Mouse (Mus musculus): Measurements from ENCODE around the gene Tmem178. TPM values are rescaled to one million over a fixed set of nuclear protein-coding genes. Genes with fewer than 3 reads are reported as not detected.
A peak's percentile ranks its signal among the peaks of the same experiment; 100 is the strongest.

The Tmem178 gene
- polyA plus RNA-seq, 1 experiment = not detected

DNA sequence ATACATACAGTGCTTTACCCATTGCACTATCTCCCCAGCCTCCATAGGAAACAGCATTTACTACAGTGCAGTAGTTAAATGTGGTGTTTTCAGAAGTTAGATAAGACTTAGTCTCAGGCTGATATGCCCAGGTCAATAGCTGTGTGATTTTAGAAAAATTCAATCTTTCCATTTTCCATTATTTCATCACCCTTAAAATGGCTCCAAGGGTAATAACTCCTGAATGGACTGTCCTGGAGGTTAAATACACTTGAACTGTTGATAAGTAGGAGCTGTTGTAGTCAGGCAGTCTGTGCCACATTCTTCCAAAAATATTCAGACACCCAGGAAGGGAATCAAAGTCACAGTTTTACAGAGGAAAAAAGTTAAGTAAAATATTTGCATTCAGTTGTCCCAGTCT lies 25.2 kb upstream of the Tmem178 start:
- no peak overlapping the region for H3K4me3 ChIP-seq (ENCODE audit: insufficient read depth, low read length)
- H3K27ac ChIP-seq (ENCODE audit: insufficient read depth, low read depth, low read length) = no peak overlapping the region
- no peak for TF ChIP-seq CTCF (IDR thresholded peaks at IDR 0.05; ENCODE audit: low read depth, low read length)
- no peak for TF ChIP-seq POLR2A (IDR thresholded peaks at IDR 0.05; ENCODE audit: borderline replicate concordance, low read depth, low read length)
- no peaks in the 10 kb centered on the region for H3K4me1 ChIP-seq (ENCODE audit: control insufficient read depth, insufficient read depth, low read length)

DNA sequence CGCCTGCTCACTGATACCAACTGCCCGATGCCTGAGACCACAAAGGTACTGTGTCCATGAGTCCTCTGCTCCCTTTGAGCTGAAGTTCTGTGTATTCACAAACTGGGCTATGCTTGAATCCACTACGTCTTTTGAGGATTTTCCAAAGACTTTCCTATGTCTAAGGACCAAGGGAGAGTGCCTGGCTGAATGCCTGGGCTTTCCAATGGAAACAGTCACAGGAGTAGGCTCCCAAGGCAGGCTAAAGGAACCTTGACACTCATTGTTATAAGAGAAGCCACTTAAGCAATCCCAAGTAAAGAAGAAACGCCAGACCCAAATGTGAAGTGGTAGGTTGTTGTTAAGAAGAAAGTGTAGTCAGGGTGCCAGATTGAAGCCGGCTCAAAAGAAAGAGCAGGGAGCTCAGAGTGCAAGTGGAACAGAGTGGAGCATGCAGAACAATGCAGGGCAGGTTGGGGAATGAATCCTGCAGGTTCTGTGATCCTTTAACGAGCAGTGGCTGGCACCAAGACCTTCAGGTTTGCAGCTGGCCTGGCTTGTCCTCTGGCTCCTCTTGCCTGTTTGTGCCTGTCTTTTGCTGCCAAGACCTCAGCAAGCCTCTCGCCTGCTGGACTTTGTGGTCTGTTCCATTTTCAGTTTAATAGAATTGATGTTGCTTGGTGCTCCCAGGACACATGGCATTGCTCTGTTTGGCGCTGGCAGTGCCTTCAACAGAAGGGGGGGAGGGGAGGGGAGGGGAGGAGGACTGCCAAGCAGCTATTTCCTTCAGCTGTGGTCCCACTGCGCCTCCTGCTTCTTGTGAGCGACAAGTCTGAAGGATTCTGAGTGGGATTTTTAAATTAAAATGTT lies 22.9 kb upstream of the Tmem178 start:
- Histone ChIP-seq H3K4me1 (ENCODE audit: control insufficient read depth, insufficient read depth, low read length) (0 out of 2 replicates have a peak, but pooled peaks cover 2% of the 10 kb centered on the region), H3K27ac (ENCODE audit: insufficient read depth, low read depth, low read length) (no peak overlapping the region), H3K4me3 (ENCODE audit: insufficient read depth, low read length) (no peak overlapping the region)
- TF ChIP-seq CTCF (IDR thresholded peaks at IDR 0.05; ENCODE audit: low read depth, low read length) (no peak), POLR2A (IDR thresholded peaks at IDR 0.05; ENCODE audit: borderline replicate concordance, low read depth, low read length) (no peak)

DNA sequence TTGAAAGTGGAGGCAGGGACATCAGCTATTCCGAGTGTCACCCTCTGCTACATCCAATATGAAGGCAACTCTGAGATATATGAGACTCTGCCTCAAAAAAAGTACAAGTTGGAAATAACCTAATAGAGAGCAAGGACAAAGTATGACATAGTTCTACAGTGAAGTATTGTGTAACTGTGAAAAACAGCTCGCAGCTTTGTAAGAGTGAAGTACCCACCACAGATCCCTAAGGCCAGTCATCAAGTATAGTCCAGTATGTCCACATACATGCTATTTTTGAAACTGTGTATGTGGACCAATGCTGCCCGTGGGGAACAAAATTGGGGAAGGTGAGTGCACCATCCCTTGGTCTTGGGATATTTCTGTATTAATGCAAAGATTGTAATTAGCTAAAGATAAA lies 18.9 kb upstream of the Tmem178 start:
- Histone ChIP-seq H3K4me1 (ENCODE audit: control insufficient read depth, insufficient read depth, low read length) (0 out of 2 replicates have a peak, but pooled peaks cover 2% of the 10 kb centered on the region), H3K27ac (ENCODE audit: insufficient read depth, low read depth, low read length) (no peak overlapping the region), H3K4me3 (ENCODE audit: insufficient read depth, low read length) (no peak overlapping the region)
- TF ChIP-seq POLR2A (IDR thresholded peaks at IDR 0.05; ENCODE audit: borderline replicate concordance, low read depth, low read length) = no peak

DNA sequence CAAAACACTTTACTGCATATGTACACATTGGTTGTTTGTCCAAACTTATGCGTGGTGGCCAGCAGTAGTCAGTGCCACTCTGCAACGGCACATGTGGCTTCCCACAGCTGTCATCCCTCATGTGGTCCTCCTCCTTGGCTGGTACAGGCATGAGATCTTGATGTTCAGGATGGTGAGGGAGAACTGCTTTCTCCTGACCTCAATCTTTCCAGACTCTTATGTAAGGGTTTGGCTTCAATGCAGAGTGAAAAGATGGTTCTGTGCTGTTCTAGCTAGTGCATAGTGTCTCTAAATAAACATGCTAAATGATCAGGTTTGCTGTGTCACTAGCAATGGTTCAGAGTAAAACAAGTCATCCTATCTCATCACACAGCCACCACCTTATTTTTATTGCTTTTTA lies 17.3 kb upstream of the Tmem178 start:
- Histone ChIP-seq H3K4me3 (ENCODE audit: insufficient read depth, low read length) (no peak overlapping the region), H3K27ac (ENCODE audit: insufficient read depth, low read depth, low read length) (no peak overlapping the region), H3K4me1 (ENCODE audit: control insufficient read depth, insufficient read depth, low read length) (peaks cover 5% of the 10 kb centered on the region; the same call in 1 of the 2 replicates)
- TF ChIP-seq POLR2A (IDR thresholded peaks at IDR 0.05; ENCODE audit: borderline replicate concordance, low read depth, low read length) (no peak), CTCF (IDR thresholded peaks at IDR 0.05; ENCODE audit: low read depth, low read length) (no peak)

DNA sequence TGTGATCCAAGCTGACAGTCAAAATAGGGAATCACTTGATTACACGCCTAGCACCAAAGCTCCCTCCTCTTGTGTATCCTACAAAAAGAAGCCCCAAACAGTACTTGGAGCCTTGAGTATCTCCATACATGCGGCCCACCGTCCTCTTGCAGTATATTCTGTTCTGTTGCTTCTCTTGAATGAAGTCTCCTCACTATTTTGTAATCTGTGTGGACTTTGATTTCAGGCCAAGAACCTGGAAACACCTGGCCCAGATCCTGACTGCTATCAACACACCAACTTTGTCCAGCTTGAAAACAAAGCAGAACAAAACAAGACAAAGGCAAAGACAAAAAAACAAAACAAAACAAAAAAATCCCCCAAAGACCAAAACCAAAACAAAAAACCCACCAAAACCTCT lies 11.7 kb upstream of the Tmem178 start:
- H3K27ac ChIP-seq (ENCODE audit: insufficient read depth, low read depth, low read length) = peak overlapping the region; percentile 83

DNA sequence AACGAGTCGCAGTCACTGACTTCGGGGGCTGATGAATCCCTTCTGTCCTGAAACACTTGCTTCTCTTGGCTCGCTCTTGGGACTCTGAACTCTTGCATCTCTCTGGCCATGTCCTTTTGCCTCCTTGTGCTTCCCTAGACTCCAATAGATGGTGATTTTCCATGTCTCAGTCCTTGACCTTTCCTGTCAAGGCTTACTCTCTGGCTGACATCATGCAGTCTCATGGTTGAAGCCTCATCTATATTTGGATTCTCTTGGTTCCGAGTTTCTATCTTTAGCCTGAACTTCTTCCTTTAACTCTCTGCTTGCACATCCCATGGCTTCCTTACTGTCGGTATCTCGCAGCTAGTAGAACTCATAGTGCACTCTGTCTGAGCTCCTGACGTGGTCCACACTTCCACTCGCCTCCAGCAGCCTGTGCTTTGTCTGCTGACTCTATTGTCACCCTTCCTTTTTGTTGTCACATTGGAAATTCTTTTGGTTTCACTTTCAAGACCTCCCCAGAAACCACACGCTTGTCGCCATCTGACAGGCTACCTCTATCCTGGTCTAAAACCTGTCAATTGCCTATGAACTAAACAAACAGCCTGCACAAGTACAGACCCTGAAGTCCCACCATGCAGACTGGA lies 10.9 kb upstream of the Tmem178 start:
- H3K4me3 ChIP-seq (ENCODE audit: insufficient read depth, low read length) = peak overlapping the region; percentile 41
- TF ChIP-seq POLR2A (IDR thresholded peaks at IDR 0.05; ENCODE audit: borderline replicate concordance, low read depth, low read length) = no peak
- TF ChIP-seq CTCF (IDR thresholded peaks at IDR 0.05; ENCODE audit: low read depth, low read length) = no peak
- peak overlapping the region; percentile 83 for H3K27ac ChIP-seq (ENCODE audit: insufficient read depth, low read depth, low read length)
- peaks cover 21% of the 10 kb centered on the region for H3K4me1 ChIP-seq (ENCODE audit: control insufficient read depth, insufficient read depth, low read length)

More for the DNA sequence above, 11.7 kb upstream of the Tmem178 start:
- TF ChIP-seq POLR2A (IDR thresholded peaks at IDR 0.05; ENCODE audit: borderline replicate concordance, low read depth, low read length) (no peak), CTCF (IDR thresholded peaks at IDR 0.05; ENCODE audit: low read depth, low read length) (no peak)
- Histone ChIP-seq H3K4me3 (ENCODE audit: insufficient read depth, low read length) (no peak overlapping the region), H3K4me1 (ENCODE audit: control insufficient read depth, insufficient read depth, low read length) (peaks cover 21% of the 10 kb centered on the region)

DNA sequence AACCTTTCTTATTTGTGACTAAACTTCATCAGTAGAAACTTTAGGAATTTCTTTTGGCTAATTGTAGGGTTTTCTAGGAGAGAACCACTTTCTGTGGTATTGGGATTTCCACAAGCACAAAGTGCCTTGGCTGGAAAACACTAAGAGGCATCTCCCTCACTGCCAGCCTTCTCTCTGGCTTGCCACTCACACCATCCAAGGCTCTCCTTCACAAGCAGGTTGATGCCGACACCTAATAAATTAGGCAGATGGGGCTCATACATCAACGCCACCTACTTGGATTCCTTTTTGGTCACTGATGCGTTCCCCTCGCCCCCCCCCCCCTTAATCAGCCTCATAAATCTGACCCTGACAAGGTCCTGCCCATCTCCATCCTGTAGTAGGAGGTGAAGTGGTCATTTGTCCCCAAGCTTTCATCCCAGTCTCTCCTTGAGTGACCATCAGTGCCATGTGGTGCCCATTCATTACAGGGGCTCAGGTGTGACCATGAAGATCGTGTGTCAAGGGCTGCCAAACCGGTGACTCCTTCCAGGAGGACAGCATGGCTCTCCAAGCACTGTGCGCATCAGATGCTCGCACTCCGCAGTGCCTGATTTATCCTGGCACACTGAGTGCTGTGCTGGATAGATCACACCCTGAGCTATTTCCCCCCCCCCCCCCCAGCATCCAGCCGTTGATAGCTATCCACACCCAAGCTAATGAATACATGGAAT lies 8.5 kb upstream of the Tmem178 start:
- Histone ChIP-seq H3K4me1 (ENCODE audit: control insufficient read depth, insufficient read depth, low read length) (peaks cover 21% of the 10 kb centered on the region), H3K27ac (ENCODE audit: insufficient read depth, low read depth, low read length) (no peak overlapping the region), H3K4me3 (ENCODE audit: insufficient read depth, low read length) (no peak overlapping the region)
- no peak for TF ChIP-seq CTCF (IDR thresholded peaks at IDR 0.05; ENCODE audit: low read depth, low read length)
- TF ChIP-seq POLR2A (IDR thresholded peaks at IDR 0.05; ENCODE audit: borderline replicate concordance, low read depth, low read length) = no peak

DNA sequence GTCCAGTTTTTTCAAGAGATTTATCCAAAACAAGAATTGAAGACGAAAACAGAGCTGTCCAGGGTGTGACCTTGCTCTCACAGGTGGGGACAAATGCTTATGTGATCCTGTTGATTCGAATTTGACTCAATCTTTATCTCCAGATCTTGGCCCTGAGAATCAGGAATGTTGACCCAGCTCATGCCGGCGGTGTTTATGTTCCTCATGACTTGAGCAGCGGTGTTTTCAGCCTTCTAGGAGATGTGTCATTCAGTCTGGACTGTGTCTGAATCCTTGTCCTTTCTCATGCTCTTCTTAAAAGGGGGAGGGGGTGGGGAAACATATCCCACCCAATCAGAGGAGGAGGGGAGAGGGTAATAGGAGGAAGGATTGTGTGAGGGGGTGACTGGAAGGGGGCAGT lies 7.9 kb upstream of the Tmem178 start:
- Histone ChIP-seq H3K4me3 (ENCODE audit: insufficient read depth, low read length) (no peak overlapping the region), H3K27ac (ENCODE audit: insufficient read depth, low read depth, low read length) (no peak overlapping the region), H3K4me1 (ENCODE audit: control insufficient read depth, insufficient read depth, low read length) (peaks cover 21% of the 10 kb centered on the region)
- no peak for TF ChIP-seq CTCF (IDR thresholded peaks at IDR 0.05; ENCODE audit: low read depth, low read length)
- no peak for TF ChIP-seq POLR2A (IDR thresholded peaks at IDR 0.05; ENCODE audit: borderline replicate concordance, low read depth, low read length)

DNA sequence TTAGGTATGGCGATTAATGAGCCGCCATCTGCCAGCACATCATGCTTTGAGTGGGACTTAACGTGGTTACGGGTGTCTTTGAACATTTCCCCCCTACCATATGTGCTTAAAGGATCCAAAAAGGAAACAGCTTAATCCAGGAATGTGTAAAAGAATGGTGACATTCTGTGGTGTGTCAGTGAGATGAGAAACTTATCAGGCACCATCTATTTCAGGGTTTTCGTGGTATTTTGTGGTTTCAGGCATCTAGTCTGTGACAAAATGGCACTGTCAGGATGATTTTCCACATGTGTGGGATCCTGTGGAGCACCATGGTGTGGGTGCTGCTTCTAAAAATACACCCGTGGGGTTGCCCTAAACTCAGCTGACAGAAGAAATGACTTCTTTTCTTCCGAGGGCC lies 4.6 kb upstream of the Tmem178 start:
- H3K27ac ChIP-seq (ENCODE audit: insufficient read depth, low read depth, low read length) = no peak overlapping the region
- no peak overlapping the region for H3K4me3 ChIP-seq (ENCODE audit: insufficient read depth, low read length)
- no peaks in the 10 kb centered on the region for H3K4me1 ChIP-seq (ENCODE audit: control insufficient read depth, insufficient read depth, low read length)
- TF ChIP-seq CTCF (IDR thresholded peaks at IDR 0.05; ENCODE audit: low read depth, low read length) (no peak), POLR2A (IDR thresholded peaks at IDR 0.05; ENCODE audit: borderline replicate concordance, low read depth, low read length) (no peak)

DNA sequence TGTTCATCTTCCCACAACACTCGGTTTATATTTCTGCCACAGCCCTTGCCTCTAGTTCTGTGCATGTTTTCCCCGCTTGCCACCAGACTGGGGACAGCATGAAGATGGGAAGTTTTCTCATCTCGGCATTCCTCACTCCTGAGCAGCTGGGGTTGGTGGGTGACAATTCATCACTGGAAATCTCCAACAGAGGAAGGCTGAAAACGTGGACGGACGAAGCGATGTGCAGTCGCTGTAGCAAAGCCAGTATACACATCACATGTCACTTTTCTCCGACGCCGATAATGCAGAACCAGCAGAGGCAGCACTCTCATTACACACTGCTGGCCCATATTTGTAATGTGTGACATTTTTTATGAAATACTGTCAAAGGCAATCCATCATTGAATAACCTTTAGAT lies 2.6 kb upstream of the Tmem178 start:
- Histone ChIP-seq H3K4me1 (ENCODE audit: control insufficient read depth, insufficient read depth, low read length) (no peaks in the 10 kb centered on the region), H3K4me3 (ENCODE audit: insufficient read depth, low read length) (no peak overlapping the region), H3K27ac (ENCODE audit: insufficient read depth, low read depth, low read length) (no peak overlapping the region)
- no peak for TF ChIP-seq POLR2A (IDR thresholded peaks at IDR 0.05; ENCODE audit: borderline replicate concordance, low read depth, low read length)
- no peak for TF ChIP-seq CTCF (IDR thresholded peaks at IDR 0.05; ENCODE audit: low read depth, low read length)

Measured in bone marrow macrophage, adult 2 months (primary cell).